ENCODE assay signal across 8 mouse cellular contexts in genomic region chr7:78846737-78847434, GRCm38 (mm10). TPM values are rescaled to one million over a fixed set of nuclear protein-coding genes. Genes with fewer than 3 reads are reported as not detected.
DNase-seq lines count a peak whose midpoint lies in the region; ATAC-seq lines count a peak whose summit lies in the region.

TSS of gene Det1 (minus strand) at chr7:78847263.

- H3K4me3 ChIP-seq in heart, embryonic 14.5 days (ENCODE audit: control insufficient read depth in 1 of 2, insufficient read depth in 1 of 2, low read depth in 1 of 2, low read length in 2 of 2) = peak within 1 kb of the TSS; percentile 78 to 92
- peak within 1 kb of the TSS; percentile 90 for H3K4me3 ChIP-seq in liver, embryonic 13.5 days (replicated peaks)
- H3K4me3 ChIP-seq in stomach, embryonic 16.5 days (replicated peaks; ENCODE audit: low read length) = peak within 1 kb of the TSS; percentile 75

- H3K27me3 ChIP-seq in heart, embryonic 14.5 days (ENCODE audit: control insufficient read depth, insufficient read depth, low read length) = no peaks in the 10 kb centered on the region
- H3K27me3 ChIP-seq in liver, embryonic 13.5 days = no peaks in the 10 kb centered on the region
- no peaks in the 10 kb centered on the region for H3K27me3 ChIP-seq in stomach, embryonic 16.5 days (ENCODE audit: control insufficient read depth, insufficient read depth, low read length)

- peaks cover 22% of the 10 kb centered on the region for H3K36me3 ChIP-seq in heart, embryonic 14.5 days (ENCODE audit: control insufficient read depth, insufficient read depth, low read length)
- peaks cover 23% of the 10 kb centered on the region for H3K36me3 ChIP-seq in liver, embryonic 13.5 days
- H3K36me3 ChIP-seq in stomach, embryonic 16.5 days (ENCODE audit: control insufficient read depth, insufficient read depth, low read length) = peaks cover 13% of the 10 kb centered on the region; the same call in 1 of the 2 replicates

- DNase-seq in c-Kit-negative CD71-positive TER-119-positive erythroid progenitor cells, embryonic 14.5 days (ENCODE audit: low read depth, low spot score) = peak; percentile 80
- peak; percentile 65 for DNase-seq in fibroblast of lung, adult 2 months (ENCODE audit: low read depth)
- DNase-seq in kidney, postnatal 14 days = peak; percentile 94
- peak; percentile 84 for DNase-seq in liver, embryonic 13.5 days
- DNase-seq in neural tube, embryonic 10.5 days (ENCODE audit: extremely low spot score, low spot score) = peak; percentile 91

- H3K9ac ChIP-seq in heart, embryonic 14.5 days (ENCODE audit: low read length) = peak within 1 kb of the TSS; percentile 92
- peak within 1 kb of the TSS; percentile 85 for H3K9ac ChIP-seq in liver, embryonic 13.5 days
- peak within 1 kb of the TSS; percentile 90 for H3K9ac ChIP-seq in stomach, embryonic 16.5 days (ENCODE audit: low read length)

- WGBS in heart, embryonic 14.5 days = under 1% methylated on average over 52 of the region's 54 CpGs
- under 1% methylated on average over 53 of the region's 54 CpGs for WGBS in liver, embryonic 13.5 days (ENCODE audit: insufficient replicate concordance)
- under 1% methylated on average over 54 of the region's 54 CpGs for WGBS in stomach, embryonic 16.5 days

- peak; percentile 96 for ATAC-seq in CD4-positive, CD25-positive, alpha-beta regulatory T cell, adult 4 months
- peak; percentile 80 for ATAC-seq in heart, embryonic 14.5 days (ENCODE audit: insufficient number of reproducible peaks, insufficient read depth, low FRiP score, low read depth)
- peak; percentile 87 for ATAC-seq in liver, embryonic 13.5 days (ENCODE audit: low read depth)
- peak; percentile 93 for ATAC-seq in stomach, embryonic 16.5 days (ENCODE audit: insufficient read depth, low FRiP score)

- peak within 1 kb of the TSS; percentile 31 to 69; a peak in 3 of 4 replicates for H3K27ac ChIP-seq in heart, embryonic 14.5 days (replicated peaks in 1 of 2; ENCODE audit: control insufficient read depth in 1 of 2, insufficient read depth in 1 of 2, low read depth in 2 of 2, low read length in 2 of 2)
- H3K27ac ChIP-seq in liver, embryonic 13.5 days = peak within 1 kb of the TSS; percentile 77
- H3K27ac ChIP-seq in stomach, embryonic 16.5 days (ENCODE audit: low read length) = peak within 1 kb of the TSS; percentile 75

- H3K4me1 ChIP-seq in heart, embryonic 14.5 days (ENCODE audit: control insufficient read depth in 2 of 2, insufficient read depth in 2 of 2, low read length in 2 of 2) = peaks cover 4 to 9% of the 10 kb centered on the region in 2 experiments; a peak in 3 of 4 replicates
- H3K4me1 ChIP-seq in liver, embryonic 13.5 days (replicated peaks) = peaks cover 20% of the 10 kb centered on the region
- H3K4me1 ChIP-seq in stomach, embryonic 16.5 days (ENCODE audit: control insufficient read depth, insufficient read depth, low read length) = no peaks in the 10 kb centered on the region; the same call in 1 of the 2 replicates

- H3K4me2 ChIP-seq in heart, embryonic 14.5 days (ENCODE audit: low read length) = peak within 1 kb of the TSS; percentile 68
- peak within 1 kb of the TSS; percentile 73 for H3K4me2 ChIP-seq in liver, embryonic 13.5 days
- H3K4me2 ChIP-seq in stomach, embryonic 16.5 days (ENCODE audit: low read depth, low read length) = peak within 1 kb of the TSS; percentile 81

- H3K9me3 ChIP-seq in heart, embryonic 14.5 days (ENCODE audit: control insufficient read depth, low read length) = no peaks in the 10 kb centered on the region
- no peaks in the 10 kb centered on the region for H3K9me3 ChIP-seq in liver, embryonic 13.5 days (replicated peaks)
- no peaks in the 10 kb centered on the region for H3K9me3 ChIP-seq in stomach, embryonic 16.5 days (replicated peaks; ENCODE audit: control insufficient read depth, low read length)

RNA-seq across cellular contexts. Expression of gene Det1, which starts in this region (rescaled TPM):
- 10 to 100 TPM; 18.5 to 24.1 TPM for polyA plus RNA-seq in CD4-positive, CD25-positive, alpha-beta regulatory T cell, adult 4 months (2017; shearing (Covaris generic))
- polyA plus RNA-seq in heart, embryonic 14.5 days (2014; fragmentation: Nextera tagmentation; extraction: Ambion mirVana) = 9.2 and 11.3 TPM in 2 replicates
- 10.1 and 10.6 TPM in 2 replicates for polyA plus RNA-seq in liver, embryonic 13.5 days (2015; fragmentation: Nextera tagmentation; extraction: Ambion mirVana)
- polyA plus RNA-seq in stomach, embryonic 16.5 days (2015; fragmentation: Nextera tagmentation; extraction: Ambion mirVana) = 14.7 and 16.4 TPM in 2 replicates

Comparison
In these comparisons a context has a peak if more than half of its experiments do, and no peak if none do; other contexts are left out.
1. Peak in every context shown above with its lines: DNase-seq, ATAC-seq, H3K4me3 ChIP-seq and H3K27ac ChIP-seq.